ENCODE assay signal across 30 mouse cellular contexts in the genomic region with DNA sequence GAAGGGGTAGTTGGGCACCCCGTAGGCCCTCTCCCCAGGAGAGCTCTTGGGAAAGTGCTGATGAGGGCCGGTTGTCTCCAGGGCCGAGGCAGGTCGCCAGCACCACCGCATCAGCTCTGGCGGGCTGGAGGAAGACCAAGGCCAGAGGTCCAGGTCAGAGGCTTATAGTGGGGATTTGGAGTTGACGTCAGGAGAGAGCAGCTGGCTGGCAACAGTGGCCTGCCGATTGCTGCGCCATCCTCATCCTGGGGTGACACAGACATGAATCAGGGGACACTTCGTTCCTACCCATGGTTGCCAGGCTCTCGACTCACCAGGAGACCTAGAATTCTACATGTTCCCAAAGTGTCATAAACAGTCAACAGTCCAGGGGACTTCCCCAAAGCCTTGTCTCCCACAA. TPM values are rescaled to one million over a fixed set of nuclear protein-coding genes. Genes with fewer than 3 reads are reported as not detected.
DNase-seq lines count a peak whose midpoint lies in the region; ATAC-seq and TF ChIP-seq lines count a peak whose summit lies in the region.
"Had no signal": no experiment of that assay in that cellular context is flagged by ENCODE, and none has a peak within 500 bp of the region (broad histone marks: within the 10 kb centered on the region; RNA-seq: fewer than 3 reads in every experiment).

No protein-coding gene starts in this region.

- no peaks in the 10 kb centered on the region for H3K36me3 ChIP-seq in lung, postnatal 0 days (ENCODE audit: insufficient read depth, low read length)
- peaks cover 31% of the 10 kb centered on the region for H3K36me3 ChIP-seq in myocyte (ENCODE audit: control insufficient read depth, insufficient read depth)
- no peaks in the 10 kb centered on the region for H3K36me3 ChIP-seq in hindbrain, embryonic 10.5 days
- H3K36me3 ChIP-seq: forebrain, embryonic 10.5 days; hindbrain, embryonic 12.5 days; hindbrain, embryonic 15.5 days had no signal

- H3K27me3 ChIP-seq in lung, postnatal 0 days (replicated peaks; ENCODE audit: insufficient read depth, low read length): no peaks in the 10 kb centered on the region
- H3K27me3 ChIP-seq in myocyte (ENCODE audit: control insufficient read depth, insufficient read depth, insufficient read length): no peaks in the 10 kb centered on the region
- H3K27me3 ChIP-seq in hindbrain, embryonic 10.5 days (ENCODE audit: insufficient read depth, poor library complexity, severe bottlenecking): no peaks in the 10 kb centered on the region
- H3K27me3 ChIP-seq: forebrain, embryonic 13.5 days; heart, embryonic 13.5 days; hindbrain, embryonic 12.5 days; hindbrain, embryonic 15.5 days had no signal

- no peak for TF ChIP-seq CTCF in lung, postnatal 0 days (IDR thresholded peaks at IDR 0.05)

- no peak overlapping the region for H3ac ChIP-seq in myocyte (ENCODE audit: control insufficient read depth, insufficient read length)

- no peak for TF ChIP-seq EP300 in lung, postnatal 0 days (IDR thresholded peaks at IDR 0.05)

- H3K4me2 ChIP-seq in lung, postnatal 0 days (replicated peaks; ENCODE audit: low read depth, low read length): no peak overlapping the region
- H3K4me2 ChIP-seq in myocyte (ENCODE audit: low read depth): peak overlapping the region; percentile 59
- H3K4me2 ChIP-seq: forebrain, embryonic 13.5 days; heart, embryonic 13.5 days; hindbrain, embryonic 12.5 days; hindbrain, embryonic 15.5 days had no signal

- H3K4me3 ChIP-seq in lung, postnatal 0 days (ENCODE audit: low read depth, low read length): no peak overlapping the region
- no peak overlapping the region for H3K4me3 ChIP-seq in myocyte
- H3K4me3 ChIP-seq in hindbrain, embryonic 10.5 days: no peak overlapping the region
- H3K4me3 ChIP-seq: forebrain, embryonic 10.5 days; forebrain, embryonic 13.5 days; heart, adult 2 months; heart, embryonic 10.5 days; heart, embryonic 13.5 days; hindbrain, embryonic 12.5 days; hindbrain, embryonic 15.5 days had no signal

- no peak for TF ChIP-seq POLR2A in myocyte (IDR thresholded peaks at IDR 0.05; ENCODE audit: insufficient read length, low read depth)

- 67% methylated on average over 11 of the region's 11 CpGs for WGBS in lung, postnatal 0 days
- 90% methylated on average over 11 of the region's 11 CpGs for WGBS in hindbrain, embryonic 10.5 days

- no peak overlapping the region for H3K27ac ChIP-seq in lung, postnatal 0 days (ENCODE audit: low read length)
- no peak overlapping the region for H3K27ac ChIP-seq in hindbrain, embryonic 10.5 days
- H3K27ac ChIP-seq: forebrain, embryonic 10.5 days; forebrain, embryonic 13.5 days; heart, adult 2 months; heart, embryonic 10.5 days; heart, embryonic 13.5 days; hindbrain, embryonic 12.5 days; hindbrain, embryonic 15.5 days had no signal

- no peaks in the 10 kb centered on the region for H3K4me1 ChIP-seq in lung, postnatal 0 days (ENCODE audit: insufficient read depth, low read depth, low read length)
- peaks cover 11% of the 10 kb centered on the region; the same call in 1 of the 2 replicates for H3K4me1 ChIP-seq in hindbrain, embryonic 10.5 days (replicated peaks)
- H3K4me1 ChIP-seq: forebrain, embryonic 13.5 days; hindbrain, embryonic 12.5 days; hindbrain, embryonic 15.5 days had no signal

- intact Hi-C loops in gastrocnemius, postnatal 14 days (cut with DNase I; ENCODE audit: low total_unique reads): no loop called here

- peak; percentile 44 for DNase-seq in adrenal gland, adult 2 months
- no peak for DNase-seq in adrenal gland, adult 8-10 months
- DNase-seq in gastrocnemius, adult 18-20 months (ENCODE audit: low spot score): peak; percentile 53
- no peak for DNase-seq in gastrocnemius, postnatal 14 days
- DNase-seq in lung, postnatal 0 days (ENCODE audit: low spot score): no peak
- no peak for DNase-seq in lung, postnatal 36 days
- DNase-seq in hindbrain, embryonic 10.5 days (ENCODE audit: low spot score): no peak
- DNase-seq: B cell, adult 2 months; cerebellum, adult 18-20 months; cerebellum, adult 9-10 months; cerebellum, postnatal 14 days; gastrocnemius, postnatal 36 days; heart, adult 2 months; heart, postnatal 14 days; heart, postnatal 4 days; kidney, adult 11 months; kidney, adult 8-10 months had no signal

- 0 out of 2 replicates have a peak, but pooled peaks have one; percentile 16 for ATAC-seq in lung, postnatal 0 days
- ATAC-seq: CD4-positive, CD25-positive, alpha-beta regulatory T cell, adult 4 months; forebrain, embryonic 13.5 days; forebrain, embryonic 16.5 days had no signal

- peaks cover 10% of the 10 kb centered on the region for H3K79me2 ChIP-seq in myocyte (ENCODE audit: control insufficient read depth, insufficient read depth)

- H3K9ac ChIP-seq in lung, postnatal 0 days (replicated peaks; ENCODE audit: low read depth): no peak overlapping the region
- H3K9ac ChIP-seq: forebrain, embryonic 13.5 days; heart, embryonic 13.5 days; hindbrain, embryonic 12.5 days; hindbrain, embryonic 15.5 days had no signal

- H3K9me3 ChIP-seq in lung, postnatal 0 days (ENCODE audit: low read length): no peaks in the 10 kb centered on the region
- no peaks in the 10 kb centered on the region for H3K9me3 ChIP-seq in hindbrain, embryonic 10.5 days
- H3K9me3 ChIP-seq: forebrain, embryonic 10.5 days; forebrain, embryonic 13.5 days; heart, embryonic 10.5 days; heart, embryonic 13.5 days; hindbrain, embryonic 12.5 days; hindbrain, embryonic 15.5 days had no signal

TF ChIP-seq in myocyte, 11 proteins besides CTCF, POLR2A, EP300 and RAD21 (continues in another document):
- peak; percentile 12 for TF ChIP-seq POLR2AphosphoS2 (IDR thresholded peaks at IDR 0.05; ENCODE audit: insufficient read length, low read depth)
- TF ChIP-seq MYOG (IDR thresholded peaks at IDR 0.05; ENCODE audit: control insufficient read depth in 1 of 3, insufficient read depth in 1 of 3, insufficient read length in 2 of 3, low read depth in 2 of 3): peak in 2 of 3 experiments; percentile 18 to 55
- TF ChIP-seq TCF12 (IDR thresholded peaks at IDR 0.05; ENCODE audit: insufficient read depth, poor library complexity, severe bottlenecking): no peak
- TF ChIP-seq TCF3 (IDR thresholded peaks at IDR 0.05; ENCODE audit: insufficient read length, low read depth): no peak
- no peak for TF ChIP-seq CEBPB (IDR thresholded peaks at IDR 0.05; ENCODE audit: insufficient read depth, poor library complexity, severe bottlenecking)
- no peak for TF ChIP-seq REST (IDR thresholded peaks at IDR 0.05; ENCODE audit: insufficient read depth, insufficient read length)
- TF ChIP-seq USF1 (IDR thresholded peaks at IDR 0.05; ENCODE audit: low read depth): no peak
- no peak for TF ChIP-seq E2F4 (IDR thresholded peaks at IDR 0.05; ENCODE audit: insufficient read depth)
- no peak for TF ChIP-seq SRF (IDR thresholded peaks at IDR 0.05; ENCODE audit: control insufficient read depth, insufficient read length, low read depth)
- TF ChIP-seq MAX (IDR thresholded peaks at IDR 0.05; ENCODE audit: low read depth): no peak

RNA-seq across cellular contexts. Expression of a gene that starts 5.3 kb away (rescaled TPM):
- 1 to 10 TPM; 1.0 to 2.1 TPM for total RNA-seq in adrenal gland, adult 2 months (2021)
- polyA plus RNA-seq in adrenal gland, adult 2 months (2012; rRNA removed): 3.1 and 3.3 TPM in 2 replicates
- 1 to 10 TPM; 2.2 to 3.0 (median 2.5) TPM for total RNA-seq in adrenal gland, adult 8-10 months (2022)
- total RNA-seq in gastrocnemius, adult 18-20 months (2021): 10 to 100 TPM; 72.6 to 80.4 TPM
- total RNA-seq in gastrocnemius, postnatal 14 days (2021): 10 to 100 TPM; 50.4 to 72.9 TPM
- 0.62 and 0.87 TPM in 2 replicates for polyA plus RNA-seq in lung, postnatal 0 days (2015; fragmentation: Nextera tagmentation; extraction: Ambion mirVana)
- polyA plus RNA-seq in myocyte (2012; fragmentation: generic; extraction: Trizol): 106 TPM
- polyA plus RNA-seq in hindbrain, embryonic 10.5 days (2016; fragmentation: Nextera tagmentation; extraction: Ambion mirVana): 0.35 and 0.47 TPM in 2 replicates
- total RNA-seq: granulocyte monocyte progenitor cell, adult 5-6 weeks; MEL had no signal
- polyA plus RNA-seq: CD4-positive, CD25-positive, alpha-beta regulatory T cell, adult 4 months; forebrain, embryonic 13.5 days; forebrain, embryonic 16.5 days had no signal

RNA-seq across cellular contexts. Expression of a gene that starts 10.1 kb away (rescaled TPM):
- 10 to 100 TPM in 1 of 2 experiments, 1 to 10 TPM in 1; 3.7 to 16.4 TPM for total RNA-seq in adrenal gland, adult 2 months (2021)
- 1.5 and 2.4 TPM in 2 replicates for polyA plus RNA-seq in adrenal gland, adult 2 months (2012; rRNA removed)
- total RNA-seq in adrenal gland, adult 8-10 months (2022): 1 to 10 TPM; 1.7 to 8.3 (median 4.8) TPM
- 1 to 10 TPM; 1.2 to 1.6 TPM for total RNA-seq in gastrocnemius, adult 18-20 months (2021)
- total RNA-seq in gastrocnemius, postnatal 14 days (2021): 1 to 10 TPM; 2.0 to 2.6 TPM
- 0.47 and 0.71 TPM in 2 replicates for polyA plus RNA-seq in lung, postnatal 0 days (2015; fragmentation: Nextera tagmentation; extraction: Ambion mirVana)
- polyA plus RNA-seq in myocyte (2012; fragmentation: generic; extraction: Trizol): 13.1 TPM
- polyA plus RNA-seq in hindbrain, embryonic 10.5 days (2016; fragmentation: Nextera tagmentation; extraction: Ambion mirVana): 0.85 and 1.7 TPM in 2 replicates
- polyA plus RNA-seq: CD4-positive, CD25-positive, alpha-beta regulatory T cell, adult 4 months had no signal

RNA-seq across cellular contexts. Expression of a gene that starts 34.2 kb away (rescaled TPM):
- under 1 TPM in 1 of 2 experiments, not detected in 1; 0.12 TPM for total RNA-seq in adrenal gland, adult 2 months (2021)
- polyA plus RNA-seq in adrenal gland, adult 2 months (2012; rRNA removed): 0.04 and 0.10 TPM in 2 replicates
- total RNA-seq in adrenal gland, adult 8-10 months (2022): under 1 TPM in 3 of 4 experiments, not detected in 1; 0.09 to 0.25 (median 0.21) TPM
- under 1 TPM in 1 of 2 experiments, not detected in 1; 0.12 TPM for total RNA-seq in gastrocnemius, adult 18-20 months (2021)
- under 1 TPM; 0.07 to 0.18 TPM for total RNA-seq in gastrocnemius, postnatal 14 days (2021)
- not detected in 2 replicates for polyA plus RNA-seq in lung, postnatal 0 days (2015; fragmentation: Nextera tagmentation; extraction: Ambion mirVana)
- 0.12 TPM for polyA plus RNA-seq in myocyte (2012; fragmentation: generic; extraction: Trizol)
- polyA plus RNA-seq in hindbrain, embryonic 10.5 days (2016; fragmentation: Nextera tagmentation; extraction: Ambion mirVana): 0.05 TPM in 1 of 2 replicates, not detected in the other
- total RNA-seq: heart, adult 2 months; heart, postnatal 14 days had no signal
- polyA plus RNA-seq: CD4-positive, CD25-positive, alpha-beta regulatory T cell, adult 4 months; embryonic facial prominence, embryonic 14.5 days; forebrain, embryonic 10.5 days; forebrain, embryonic 13.5 days; intestine, embryonic 14.5 days had no signal

RNA-seq across cellular contexts. Expression of a gene that starts 42.5 kb away (rescaled TPM):
- total RNA-seq in adrenal gland, adult 2 months (2021): 10 to 100 TPM; 88.8 to 94.7 TPM
- 121 and 122 TPM in 2 replicates for polyA plus RNA-seq in adrenal gland, adult 2 months (2012; rRNA removed)
- 100 to 1,000 TPM in 3 of 4 experiments, 10 to 100 TPM in 1; 89.4 to 138 (median 108) TPM for total RNA-seq in adrenal gland, adult 8-10 months (2022)
- total RNA-seq in gastrocnemius, adult 18-20 months (2021): 10 to 100 TPM; 35.4 to 40.1 TPM
- 10 to 100 TPM; 32.1 to 33.4 TPM for total RNA-seq in gastrocnemius, postnatal 14 days (2021)
- 90.5 and 94.0 TPM in 2 replicates for polyA plus RNA-seq in lung, postnatal 0 days (2015; fragmentation: Nextera tagmentation; extraction: Ambion mirVana)
- polyA plus RNA-seq in myocyte (2012; fragmentation: generic; extraction: Trizol): 80.3 TPM
- polyA plus RNA-seq in hindbrain, embryonic 10.5 days (2016; fragmentation: Nextera tagmentation; extraction: Ambion mirVana): 165 and 173 TPM in 2 replicates

RNA-seq across cellular contexts. Expression of a gene that starts 57.7 kb away (rescaled TPM):
- 100 to 1,000 TPM; 190 to 273 TPM for total RNA-seq in adrenal gland, adult 2 months (2021)
- 252 and 309 TPM in 2 replicates for polyA plus RNA-seq in adrenal gland, adult 2 months (2012; rRNA removed)
- 100 to 1,000 TPM; 178 to 376 (median 294) TPM for total RNA-seq in adrenal gland, adult 8-10 months (2022)
- 1 to 10 TPM; 6.0 to 6.4 TPM for total RNA-seq in gastrocnemius, adult 18-20 months (2021)
- total RNA-seq in gastrocnemius, postnatal 14 days (2021): 10 to 100 TPM; 13.6 to 15.2 TPM
- 63.7 and 75.1 TPM in 2 replicates for polyA plus RNA-seq in lung, postnatal 0 days (2015; fragmentation: Nextera tagmentation; extraction: Ambion mirVana)
- 250 TPM for polyA plus RNA-seq in myocyte (2012; fragmentation: generic; extraction: Trizol)
- 285 and 401 TPM in 2 replicates for polyA plus RNA-seq in hindbrain, embryonic 10.5 days (2016; fragmentation: Nextera tagmentation; extraction: Ambion mirVana)

Comparison
In these comparisons a context has a peak if more than half of its experiments do, and no peak if none do; other contexts are left out.
1. DNase-seq: peak in adrenal gland, adult 2 months (single experiment) and gastrocnemius, adult 18-20 months (single experiment); none in adrenal gland, adult 8-10 months (single experiment), gastrocnemius, postnatal 14 days (single experiment), lung, postnatal 0 days (single experiment), lung, postnatal 36 days (single experiment) and hindbrain, embryonic 10.5 days (single experiment).
2. RNA of a gene that starts 5.3 kb away (total RNA-seq): 72.6 to 80.4 TPM in gastrocnemius, adult 18-20 months and 50.4 to 72.9 TPM in gastrocnemius, postnatal 14 days; 2.2 to 3.0 TPM in adrenal gland, adult 8-10 months and 1.0 to 2.1 TPM in adrenal gland, adult 2 months; every median in the first group is over 10 times any median in the second.